Mouse (Mus musculus): ENCODE results near the gene Ints13.

Gene Ints13

GRCm38 (mm10) chr6:146540386-146540785, 37.2 kb downstream of the Ints13 start:
- DNase-seq (ENCODE audit: low read depth, low spot score) = no peak

GRCm38 (mm10) chr6:146538661-146539060, 39.0 kb downstream of the Ints13 start:
- DNase-seq (ENCODE audit: low read depth, low spot score) = no peak

GRCm38 (mm10) chr6:146538071-146538470, 39.6 kb downstream of the Ints13 start:
- no peak for DNase-seq (ENCODE audit: low read depth, low spot score)

GRCm38 (mm10) chr6:146537111-146537510, 40.5 kb downstream of the Ints13 start:
- DNase-seq (ENCODE audit: low read depth, low spot score) = no peak

- DNase-seq (ENCODE audit: low read depth, low spot score) = no peak
Observed at GRCm38 (mm10) chr6:146535501-146535900, 42.1 kb downstream of the Ints13 start.

GRCm38 (mm10) chr6:146533146-146533545, 44.5 kb downstream of the Ints13 start:
- DNase-seq (ENCODE audit: low read depth, low spot score) = no peak

- DNase-seq (ENCODE audit: low read depth, low spot score) = no peak
Observed at GRCm38 (mm10) chr6:146530769-146531168, 46.9 kb downstream of the Ints13 start.

GRCm38 (mm10) chr6:146530363-146530762, 47.3 kb downstream of the Ints13 start:
- no peak for DNase-seq (ENCODE audit: low read depth, low spot score)

GRCm38 (mm10) chr6:146527537-146527936, 50.1 kb downstream of the Ints13 start:
- DNase-seq (ENCODE audit: low read depth, low spot score) = no peak

- no peak for DNase-seq (ENCODE audit: low read depth, low spot score)
Observed at GRCm38 (mm10) chr6:146525500-146525899, 52.1 kb downstream of the Ints13 start.

- no peak for DNase-seq (ENCODE audit: low read depth, low spot score)
Observed at GRCm38 (mm10) chr6:146521456-146522245, 56.0 kb downstream of the Ints13 start.

- DNase-seq (ENCODE audit: low read depth, low spot score) = no peak
Observed at GRCm38 (mm10) chr6:146519019-146519418, 58.6 kb downstream of the Ints13 start.

GRCm38 (mm10) chr6:146515936-146516335, 61.7 kb downstream of the Ints13 start:
- no peak for DNase-seq (ENCODE audit: low read depth, low spot score)

- no peak for DNase-seq (ENCODE audit: low read depth, low spot score)
Observed at GRCm38 (mm10) chr6:146514531-146514948, 63.1 kb downstream of the Ints13 start.

GRCm38 (mm10) chr6:146513899-146514298, 63.7 kb downstream of the Ints13 start:
- DNase-seq (ENCODE audit: low read depth, low spot score) = no peak

GRCm38 (mm10) chr6:146513384-146513783, 64.3 kb downstream of the Ints13 start:
- DNase-seq (ENCODE audit: low read depth, low spot score) = no peak

- no peak for DNase-seq (ENCODE audit: low read depth, low spot score)
Observed at GRCm38 (mm10) chr6:146511511-146511910, 66.1 kb downstream of the Ints13 start.

- DNase-seq (ENCODE audit: low read depth, low spot score) = no peak
Observed at GRCm38 (mm10) chr6:146509891-146510290, 67.7 kb downstream of the Ints13 start.

- no peak for DNase-seq (ENCODE audit: low read depth, low spot score)
Observed at GRCm38 (mm10) chr6:146504459-146504858, 73.2 kb downstream of the Ints13 start.

- DNase-seq (ENCODE audit: low read depth, low spot score) = no peak
Observed at GRCm38 (mm10) chr6:146502856-146503255, 74.8 kb downstream of the Ints13 start.

GRCm38 (mm10) chr6:146501866-146502804, 75.5 kb downstream of the Ints13 start, which contains the start of gene Itpr2:
Gene Itpr2 (minus strand): TSS chr6:146502223.
- DNase-seq (ENCODE audit: low read depth, low spot score) = peak; percentile 43

GRCm38 (mm10) chr6:146501316-146501865, 76.2 kb downstream of the Ints13 start:
- DNase-seq (ENCODE audit: low read depth, low spot score) = peak; percentile 35

Measured in R1 (cell line).